Mouse (Mus musculus) frontal cortex, adult 2 months (tissue): Measurements from ENCODE around the gene Vsig10. TPM values are rescaled to one million over a fixed set of nuclear protein-coding genes. Genes with fewer than 3 reads are reported as not detected.
"Not testable (repeated sequence)": the region's sequence is repeated elsewhere in the genome, so short reads cannot be mapped to it uniquely, and the experiment has no call there.

Experiments used
- DNase-seq, 2 experiments: peaks; one replicate each; pipeline ENCODE4 v3.0.0; 2022; ENCODE audit warnings: low spot score in 1 of 2; ENCODE audit errors: extremely low spot score in 1 of 2
- polyA plus RNA-seq: library from polyadenylated mRNA; depleted of rRNA; stranded (reverse); fragments of >200 nt; gene quantifications from 2 replicates; pipeline ENCODE4 v1.2.3, GENCODE M21; 2012; rRNA removed

Vsig10 gene
- polyA plus RNA-seq, 1 experiment = 1.6 TPM

GRCm38 (mm10) chr5:117376331-117376761 lies 57.5 kb downstream of the Vsig10 start:
- no peak for DNase-seq

DNA sequence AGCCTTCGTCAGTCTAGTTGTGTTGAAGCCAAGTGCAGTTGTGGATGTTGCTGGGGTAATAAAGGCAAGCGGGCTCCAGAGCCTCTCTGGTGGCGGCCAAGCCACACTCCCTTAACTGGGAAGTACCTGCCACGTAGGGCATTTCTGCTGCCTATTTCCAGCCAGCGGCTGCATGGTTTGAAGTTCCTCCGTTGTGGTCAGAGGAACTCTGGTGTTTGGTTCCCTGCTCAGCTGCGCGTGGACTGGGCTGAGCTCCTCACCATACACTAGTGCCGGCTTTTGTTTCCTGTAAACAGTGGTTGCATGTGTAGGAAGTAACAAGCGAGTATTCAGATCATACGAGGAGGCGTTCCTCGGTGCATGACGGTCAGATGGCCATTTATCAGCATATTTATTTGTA lies 58.8 kb downstream of the Vsig10 start:
- DNase-seq = not testable (repeated sequence)

GRCm38 (mm10) chr5:117380199-117380598 lies 61.3 kb downstream of the Vsig10 start:
- DNase-seq = no peak

DNA sequence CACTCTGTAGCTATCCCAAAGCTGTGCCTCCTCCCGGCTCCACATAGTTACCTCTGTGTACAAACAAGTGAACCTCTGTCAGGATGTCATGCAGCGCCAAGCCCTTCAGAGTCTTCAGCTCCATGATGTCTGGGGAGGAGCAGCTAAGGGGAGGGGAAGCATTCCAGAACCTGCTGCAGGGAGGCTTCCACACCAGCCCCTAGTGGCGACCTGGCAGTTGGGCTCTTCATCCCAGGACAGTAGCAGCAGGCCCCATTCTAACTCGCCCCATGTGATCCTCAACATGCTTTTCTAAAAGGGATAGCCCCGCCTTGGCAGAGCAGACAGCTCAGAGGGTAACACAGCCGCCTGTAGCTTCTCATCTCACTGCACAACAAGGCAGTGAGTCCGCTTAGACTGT lies 62.9 kb downstream of the Vsig10 start:
- DNase-seq = no peak

- DNase-seq = no peak
Measured at GRCm38 (mm10) chr5:117383198-117383597, 64.3 kb downstream of the Vsig10 start.

GRCm38 (mm10) chr5:117388296-117388751 lies 69.4 kb downstream of the Vsig10 start:
- no peak for DNase-seq

DNA sequence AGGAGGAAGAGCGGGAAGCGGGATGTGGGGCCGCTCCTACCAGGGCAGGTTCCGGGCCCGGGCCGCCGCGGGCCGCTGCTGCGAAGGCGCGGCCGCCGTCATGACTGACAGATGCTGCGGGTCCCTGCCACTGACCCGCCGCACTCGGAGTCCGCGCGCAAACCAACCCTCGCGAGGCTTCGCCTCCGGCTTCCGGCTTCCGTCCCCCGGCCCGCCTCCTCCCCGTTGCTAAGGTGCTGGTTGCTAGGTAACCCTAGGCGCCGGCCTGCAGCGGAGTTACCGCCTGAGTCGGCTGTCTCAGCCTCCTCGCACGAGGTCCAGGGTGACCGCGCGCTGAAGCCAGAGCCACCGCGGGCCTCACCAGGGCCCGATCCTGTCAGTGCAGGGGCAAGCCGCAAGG lies 70.0 kb downstream of the Vsig10 start, which contains the start of gene Rfc5:
Gene Rfc5, minus strand, starts transcription at position 171 of the 400 bp plus-strand sequence.
- peak; percentile 88 to 96 for DNase-seq

DNA sequence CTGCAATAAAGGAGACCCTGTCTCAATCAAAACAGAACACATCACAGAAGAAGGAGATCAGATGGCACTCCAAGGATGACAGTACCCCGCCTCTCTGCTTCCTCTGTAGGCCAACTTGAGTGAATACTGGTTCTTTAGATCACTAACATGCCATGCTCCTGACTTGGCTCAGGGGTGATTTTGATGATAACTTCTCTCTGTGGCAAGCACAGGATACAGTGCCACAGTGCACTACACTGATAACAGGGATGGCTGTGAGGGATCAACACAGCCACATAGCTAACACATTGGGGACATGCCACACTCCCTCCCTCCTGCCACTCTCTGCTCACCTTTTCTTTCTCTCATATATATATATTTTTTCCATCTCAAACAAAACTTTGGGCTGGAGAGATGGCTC lies 72.0 kb downstream of the Vsig10 start:
- no peak for DNase-seq

GRCm38 (mm10) chr5:117395834-117396233 lies 77.0 kb downstream of the Vsig10 start:
- no peak for DNase-seq

DNA sequence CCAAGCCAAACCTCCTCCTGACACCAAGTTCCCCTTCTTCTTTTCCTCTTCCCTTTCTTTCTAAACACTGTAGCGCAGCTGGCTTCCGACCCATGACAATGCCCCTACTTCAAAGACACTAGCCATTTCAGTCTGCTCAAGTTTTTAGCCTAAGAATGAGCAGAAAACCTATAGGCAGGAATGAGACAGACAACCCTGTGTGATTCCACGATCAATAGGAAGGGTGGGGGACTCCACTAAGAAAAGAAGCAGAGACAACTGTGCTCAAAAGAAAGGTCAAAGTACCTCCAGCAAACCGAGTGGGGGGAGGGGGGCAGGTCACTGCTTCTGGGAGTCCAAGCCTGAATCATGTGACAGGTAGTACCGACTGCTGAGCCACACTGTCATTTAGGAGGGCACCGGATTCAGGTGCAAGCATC lies 77.7 kb downstream of the Vsig10 start:
- DNase-seq = no peak

DNA sequence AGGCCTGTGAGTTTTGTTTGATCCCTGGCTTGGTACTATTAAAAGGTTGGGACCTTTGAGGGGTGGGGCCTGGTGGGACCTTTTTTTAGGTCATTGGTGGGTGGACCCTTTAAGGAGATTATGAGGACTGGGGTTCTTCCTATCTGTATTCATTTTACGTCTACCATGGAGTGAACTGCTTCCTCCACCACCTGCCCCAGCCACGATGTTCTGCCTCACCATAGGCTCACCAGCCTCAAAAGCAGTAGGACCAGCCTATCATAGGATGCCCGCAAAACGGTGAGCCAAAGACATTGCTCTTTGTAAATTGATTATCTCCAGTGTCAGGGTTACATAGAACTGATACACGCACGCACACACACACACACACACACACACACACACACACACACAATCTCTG lies 78.5 kb downstream of the Vsig10 start:
- DNase-seq = no peak

- no peak for DNase-seq
Measured at GRCm38 (mm10) chr5:117398007-117398550, 79.2 kb downstream of the Vsig10 start.

DNA sequence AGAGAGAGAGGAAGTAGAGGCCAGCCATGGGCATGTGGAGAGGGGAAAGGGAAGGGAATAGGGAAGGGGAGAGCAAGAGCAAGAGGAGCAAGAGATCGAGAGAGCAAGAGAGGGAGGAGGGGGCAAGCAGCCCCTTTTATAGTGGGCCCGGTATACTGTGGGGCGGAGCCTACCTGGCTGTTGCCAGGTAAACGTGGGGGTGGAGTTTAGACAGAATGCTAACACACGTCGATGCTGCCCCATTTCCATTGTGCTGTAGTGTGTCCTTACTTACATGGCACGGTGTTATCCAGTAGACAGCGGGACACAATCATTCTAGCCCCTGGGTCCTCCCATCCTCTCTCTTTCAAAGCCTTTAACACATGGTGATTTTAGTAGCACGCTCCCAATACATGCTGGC lies 80.4 kb downstream of the Vsig10 start:
- DNase-seq = no peak

DNA sequence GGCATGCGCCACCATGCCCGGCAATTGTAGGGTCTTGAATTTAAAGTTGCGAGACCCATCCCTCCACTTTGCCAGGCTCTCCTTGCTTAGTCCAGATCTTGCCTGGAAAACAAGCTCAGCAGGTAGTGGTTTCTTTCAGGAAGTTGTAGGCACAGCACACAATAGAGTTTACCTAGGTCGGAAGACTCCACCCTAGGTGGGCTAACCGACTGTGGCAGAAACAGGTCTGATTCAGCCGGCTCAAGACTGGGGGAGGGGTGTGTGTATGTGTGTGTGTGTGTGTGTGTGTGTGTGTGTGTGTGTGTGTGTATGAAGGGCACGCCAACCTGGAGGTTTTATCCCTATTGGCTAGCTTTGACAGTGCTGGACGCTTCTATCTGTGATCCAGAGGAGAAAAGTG lies 84.7 kb downstream of the Vsig10 start:
- DNase-seq = no peak

Other genes starting within 250 kb of the Vsig10 start
- gene Suds3, start 203.0 kb upstream of the Vsig10 start, polyA plus RNA-seq = 122 and 124 TPM in 2 replicates
- 43.8 and 48.2 TPM in 2 replicates for gene Taok3, start 199.0 kb upstream of the Vsig10 start, polyA plus RNA-seq
- gene Pebp1, start 31.5 kb upstream of the Vsig10 start, polyA plus RNA-seq = 740 and 785 TPM in 2 replicates
- 328 and 398 TPM in 2 replicates for gene Wsb2, start 38.2 kb downstream of the Vsig10 start, polyA plus RNA-seq
- gene Rfc5, start 70.0 kb downstream of the Vsig10 start, polyA plus RNA-seq = 15.4 and 15.6 TPM in 2 replicates
- gene Ksr2, start 94.9 kb downstream of the Vsig10 start, polyA plus RNA-seq = 9.1 and 9.4 TPM in 2 replicates